In genomic region chr2:132717537-132717912, GRCm38 (mm10) we compare ENCODE assay signal across 14 mouse cellular contexts.
"Had no signal": no experiment of that assay in that cellular context is flagged by ENCODE, and none has a peak within 500 bp of the region (broad histone marks: within the 10 kb centered on the region; RNA-seq: fewer than 3 reads in every experiment).

No protein-coding gene starts in this region.

- H3K27me3 ChIP-seq: kidney, embryonic 15.5 days; limb, embryonic 13.5 days; midbrain, embryonic 13.5 days; neural tube, embryonic 15.5 days had no signal

- H3K4me1 ChIP-seq: limb, embryonic 13.5 days had no signal

- H3K9ac ChIP-seq: kidney, embryonic 15.5 days; limb, embryonic 13.5 days; liver, embryonic 14.5 days; midbrain, embryonic 13.5 days; neural tube, embryonic 15.5 days had no signal

- H3K9me3 ChIP-seq: kidney, embryonic 15.5 days; limb, embryonic 13.5 days; midbrain, embryonic 13.5 days; neural tube, embryonic 15.5 days had no signal

- H3K27ac ChIP-seq: kidney, embryonic 15.5 days; limb, embryonic 13.5 days; liver, embryonic 14.5 days; midbrain, embryonic 13.5 days; neural tube, embryonic 15.5 days had no signal

- DNase-seq: kidney, adult 2 months; kidney, postnatal 25 days; lung, adult 18-20 months; right cerebral cortex, adult 18-20 months; right cerebral cortex, postnatal 4 days; spleen, adult 18-20 months; thymus, adult 2 months; thymus, postnatal 25 days had no signal

- H3K36me3 ChIP-seq: kidney, embryonic 15.5 days; limb, embryonic 13.5 days; midbrain, embryonic 13.5 days; neural tube, embryonic 15.5 days had no signal

- ATAC-seq: midbrain, embryonic 13.5 days had no signal

- H3K4me2 ChIP-seq: kidney, embryonic 15.5 days; limb, embryonic 13.5 days; midbrain, embryonic 13.5 days; neural tube, embryonic 15.5 days had no signal

- H3K4me3 ChIP-seq: kidney, embryonic 15.5 days; limb, embryonic 13.5 days; midbrain, embryonic 13.5 days; myocyte; neural tube, embryonic 15.5 days had no signal
